Mouse (Mus musculus) ovary, postnatal 10 days (tissue): ENCODE results near the gene Epp13.
"Not testable (repeated sequence)": the region's sequence is repeated elsewhere in the genome, so short reads cannot be mapped to it uniquely, and the experiment has no call there.

Experiments used
- DNase-seq: peaks from one replicate; pipeline ENCODE4 v3.0.0; 2022; ENCODE audit warnings: low spot score

The Epp13 gene

DNA sequence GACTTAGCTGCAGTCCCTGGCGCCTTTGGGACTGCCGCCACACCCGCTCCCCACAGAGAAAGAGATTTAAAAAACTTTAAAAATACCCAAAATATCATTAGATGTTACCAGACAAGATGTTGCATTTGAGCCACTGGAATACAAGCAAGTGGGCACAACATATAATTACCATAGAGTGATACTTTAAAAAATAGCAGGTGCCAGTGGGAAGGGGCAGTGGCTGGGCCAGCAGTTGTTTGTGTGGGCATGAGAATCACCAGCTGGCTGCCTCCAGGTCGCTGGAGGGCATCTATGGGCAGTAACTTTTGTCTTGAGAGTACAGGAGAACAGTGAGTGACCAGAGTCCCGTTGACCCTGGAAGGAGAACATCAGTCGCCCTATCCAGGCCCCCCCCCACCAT is at the start of gene Epp13:
Gene Epp13 (plus strand): TSS at position 301 of the 400 bp plus-strand sequence.
- no peak for DNase-seq

DNA sequence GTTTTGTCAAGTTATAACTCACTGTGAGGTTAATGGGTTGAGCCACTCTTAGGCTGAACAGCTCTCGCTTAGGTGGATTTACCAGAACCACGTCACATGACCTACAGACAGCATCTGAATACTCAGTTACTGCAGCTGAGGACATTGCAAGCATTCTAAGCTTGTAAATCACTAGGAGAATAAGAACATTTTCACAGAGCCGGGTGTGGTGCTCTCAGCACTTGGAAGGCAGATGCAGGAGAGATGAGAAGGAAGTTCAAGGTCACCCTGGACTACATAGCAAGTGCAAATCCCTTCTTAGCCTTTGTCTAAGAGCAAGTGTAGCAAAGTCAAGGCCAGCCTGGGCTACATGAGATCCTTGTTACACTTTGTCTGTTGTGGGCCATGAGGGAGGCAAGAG is 48.3 kb upstream of the Epp13 start:
- DNase-seq = no peak

DNA sequence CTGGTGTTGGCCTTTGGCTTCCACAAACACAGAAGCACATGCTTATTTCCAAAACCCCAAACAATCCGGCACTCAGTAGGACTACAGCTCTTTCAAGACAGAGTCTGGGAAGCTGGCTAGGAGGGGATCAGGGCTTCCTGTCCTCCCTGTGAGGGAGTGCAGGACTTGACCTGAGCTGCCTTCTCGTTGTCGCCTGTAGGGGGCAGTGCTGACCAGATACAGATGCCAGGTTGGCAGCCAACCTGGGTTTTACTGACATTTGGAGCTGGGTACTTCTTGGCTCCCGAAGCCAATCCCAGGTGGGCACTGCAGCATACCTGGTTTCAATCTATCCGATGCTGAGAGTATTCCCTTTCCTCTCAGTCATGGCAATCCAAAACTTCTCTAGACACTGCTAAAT is 39.4 kb upstream of the Epp13 start:
- no peak for DNase-seq

DNA sequence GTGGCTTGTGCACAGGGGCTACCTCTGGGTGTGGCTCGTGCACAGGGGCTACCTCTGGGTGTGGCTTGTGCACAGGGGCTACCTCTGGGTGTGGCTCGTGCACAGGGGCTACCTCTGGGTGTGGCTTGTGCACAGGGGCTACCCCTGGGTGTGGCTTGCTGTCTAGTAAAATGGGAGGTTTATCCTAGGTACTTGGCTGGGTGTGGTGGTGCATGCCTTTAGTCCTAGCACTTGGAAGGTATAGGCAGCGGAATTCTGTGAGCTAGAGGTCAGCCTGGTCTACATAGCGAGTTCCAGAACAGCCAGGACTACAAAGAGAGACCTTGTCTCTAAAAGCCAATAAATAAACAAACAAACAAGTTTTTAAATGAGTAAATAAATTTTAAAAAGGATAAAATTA is 37.8 kb upstream of the Epp13 start:
- DNase-seq = not testable (repeated sequence)

DNA sequence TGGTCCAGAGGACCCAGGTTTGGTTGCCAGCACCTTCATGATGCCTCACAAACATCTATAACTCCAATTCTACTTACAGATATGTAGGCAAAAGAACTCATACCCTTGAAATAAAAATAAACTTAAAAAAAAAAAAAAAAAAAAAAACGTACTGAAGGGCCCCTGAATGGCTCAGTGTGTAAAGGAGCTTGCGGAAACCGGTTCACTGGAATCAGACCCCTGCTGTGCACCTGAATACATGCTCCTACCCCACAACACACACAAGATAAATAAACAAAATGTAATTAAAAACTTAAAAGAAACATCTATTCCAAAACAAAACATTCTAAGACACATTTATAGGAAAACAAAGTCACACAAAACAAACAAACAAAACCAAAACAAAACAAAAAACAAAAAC is 32.4 kb upstream of the Epp13 start:
- no peak for DNase-seq

DNA sequence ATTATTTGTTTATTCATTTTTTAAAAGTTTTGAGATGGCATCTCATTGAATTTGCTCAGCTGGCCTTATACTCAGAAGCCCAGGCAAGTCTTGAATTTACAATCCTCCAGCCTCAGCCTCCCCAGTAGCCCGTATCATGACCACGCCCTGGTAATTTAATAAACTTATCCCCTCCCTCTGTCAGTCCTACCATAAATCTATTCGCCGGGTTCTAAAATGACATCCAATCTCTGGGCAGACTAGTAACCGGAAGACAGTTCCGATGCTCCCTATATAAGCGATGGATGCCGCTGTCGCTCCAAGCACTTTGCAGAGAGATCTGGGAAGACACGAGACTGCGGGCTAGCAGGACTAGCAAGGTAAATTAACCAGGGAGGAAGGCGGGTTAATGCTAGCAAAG is 30.5 kb upstream of the Epp13 start, which contains the start of gene Zscan5b:
Gene Zscan5b (plus strand): TSS at position 301 of the 400 bp plus-strand sequence.
- DNase-seq = no peak

DNA sequence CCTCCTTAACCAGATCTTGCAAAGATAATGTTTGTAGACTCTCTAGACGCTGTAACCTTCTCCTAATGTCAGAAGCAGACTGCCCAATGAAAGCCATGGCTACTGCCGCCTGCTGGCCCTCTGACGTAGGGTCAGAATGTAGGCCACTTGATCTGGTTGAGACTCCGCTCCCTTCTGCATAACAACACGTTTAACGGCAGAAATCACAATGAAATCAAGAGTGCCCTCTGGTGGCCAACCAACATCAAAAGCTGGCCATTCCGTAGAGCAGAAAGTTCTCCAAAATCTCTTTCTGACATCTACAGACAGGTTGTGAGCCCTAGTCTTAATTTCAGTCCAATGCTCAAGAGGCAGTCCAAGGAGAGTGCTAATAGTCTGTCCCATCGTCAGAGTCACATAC is 24.0 kb upstream of the Epp13 start:
- not testable (repeated sequence) for DNase-seq

DNA sequence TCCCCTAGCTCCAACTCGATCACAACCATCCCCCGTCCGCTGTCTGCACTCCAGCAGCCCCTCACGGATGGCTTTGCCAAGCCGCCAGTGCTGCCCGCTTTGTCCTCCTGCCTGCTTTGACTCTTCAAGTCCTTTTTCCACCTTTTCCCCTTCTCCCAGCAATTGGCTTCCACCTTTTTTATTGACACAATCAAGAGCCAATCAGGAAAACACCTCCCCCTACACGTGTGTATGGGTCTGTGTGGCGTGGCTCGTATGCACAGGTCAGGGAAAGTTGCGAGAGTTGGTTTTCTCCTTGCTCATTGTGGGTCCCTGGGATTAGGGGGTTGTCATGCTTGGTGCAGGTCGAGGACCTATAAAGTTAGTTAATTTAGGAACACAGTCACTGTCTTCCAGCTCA is 12.7 kb upstream of the Epp13 start:
- DNase-seq = no peak

DNA sequence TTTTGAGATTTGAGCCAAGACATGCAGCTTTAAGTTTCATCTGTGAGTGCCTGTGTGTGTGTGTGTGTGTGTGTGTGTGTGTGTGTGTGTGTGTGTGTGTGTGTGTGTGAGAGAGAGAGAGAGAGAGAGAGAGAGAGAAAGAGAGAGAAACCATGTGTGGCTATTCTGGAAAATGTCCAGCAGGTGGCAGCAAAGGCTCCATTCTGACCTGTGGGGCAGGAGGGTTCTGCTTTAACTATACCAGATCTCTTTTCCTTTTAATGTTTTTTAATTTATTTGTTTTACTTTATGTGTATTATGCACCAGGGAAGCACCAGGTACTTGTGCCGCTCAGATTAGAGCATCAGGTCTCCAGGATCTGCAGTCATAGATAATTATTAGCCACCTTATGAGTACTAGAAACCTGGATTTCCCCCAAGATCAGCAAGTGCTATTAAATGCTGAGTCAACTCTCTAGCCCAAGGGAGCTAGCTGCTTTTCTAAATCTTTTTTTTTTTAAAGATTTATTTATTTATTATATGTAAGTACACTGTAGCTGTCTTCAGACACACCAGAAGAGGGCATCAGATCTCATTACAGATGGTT is 11.6 kb upstream of the Epp13 start:
- DNase-seq = not testable (repeated sequence)

DNA sequence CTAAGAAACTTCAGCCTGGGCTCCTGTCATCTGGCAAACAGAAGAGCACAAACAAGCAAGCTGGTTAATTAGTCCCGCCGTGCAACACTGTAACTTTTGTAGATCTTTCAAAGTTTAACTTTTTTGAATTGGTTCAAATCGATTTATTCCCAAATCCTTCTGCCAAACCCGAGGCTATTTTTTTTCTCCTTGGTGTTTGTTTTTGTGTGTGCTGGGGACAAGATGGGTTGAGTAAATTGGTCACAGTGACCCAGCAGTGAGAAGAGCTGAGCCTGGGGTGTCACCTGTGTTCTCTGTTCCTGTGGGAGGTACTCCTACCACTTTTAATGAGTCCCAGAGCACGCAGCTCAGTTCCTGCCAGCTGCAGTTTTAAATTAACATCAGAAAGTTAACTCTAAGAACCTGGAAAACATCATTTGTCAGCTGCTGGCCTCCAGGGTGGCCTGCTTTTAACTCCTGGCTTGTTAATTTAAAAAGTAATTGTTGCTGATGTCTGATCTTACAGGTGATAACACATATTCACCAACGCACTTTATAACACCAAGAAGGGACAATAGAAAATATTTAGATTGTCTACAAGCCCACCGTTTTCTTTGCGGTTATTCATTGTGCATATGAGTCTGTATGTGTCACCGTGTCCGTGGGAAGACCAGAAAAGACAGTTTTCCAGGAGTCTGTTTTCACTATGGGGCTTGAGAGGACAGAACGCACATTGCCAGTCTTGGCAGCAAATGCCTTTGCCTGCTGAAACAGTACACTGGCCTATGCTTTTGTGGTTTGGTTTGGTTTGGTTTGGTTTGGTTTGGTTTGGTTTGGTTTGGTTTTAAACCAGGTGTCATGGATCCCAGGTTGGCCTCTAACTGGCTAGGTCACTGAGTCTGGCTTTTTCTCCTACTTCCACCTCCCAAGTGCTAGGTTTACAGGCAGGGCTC is 7.9 kb upstream of the Epp13 start:
- no peak for DNase-seq

DNA sequence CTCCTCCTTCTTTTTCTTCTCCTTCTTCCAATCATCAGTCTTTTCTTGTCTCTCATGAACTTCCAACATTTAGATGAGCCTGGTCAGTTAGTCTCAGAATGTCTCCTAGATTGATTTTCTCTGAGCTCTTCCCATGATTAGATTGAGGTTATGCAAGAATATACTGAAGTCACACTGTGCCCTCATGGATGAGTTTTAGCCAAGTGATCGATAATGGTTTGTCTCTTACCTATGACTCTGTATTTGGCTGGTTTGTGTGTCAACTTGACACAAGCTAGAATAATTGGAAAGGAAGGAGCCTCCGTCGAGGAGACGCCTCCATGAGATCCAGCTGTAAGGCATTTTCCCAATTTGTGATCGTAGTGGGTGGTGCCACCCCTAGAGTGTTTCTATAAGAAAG is 1.9 kb downstream of the Epp13 start:
- DNase-seq = no peak

DNA sequence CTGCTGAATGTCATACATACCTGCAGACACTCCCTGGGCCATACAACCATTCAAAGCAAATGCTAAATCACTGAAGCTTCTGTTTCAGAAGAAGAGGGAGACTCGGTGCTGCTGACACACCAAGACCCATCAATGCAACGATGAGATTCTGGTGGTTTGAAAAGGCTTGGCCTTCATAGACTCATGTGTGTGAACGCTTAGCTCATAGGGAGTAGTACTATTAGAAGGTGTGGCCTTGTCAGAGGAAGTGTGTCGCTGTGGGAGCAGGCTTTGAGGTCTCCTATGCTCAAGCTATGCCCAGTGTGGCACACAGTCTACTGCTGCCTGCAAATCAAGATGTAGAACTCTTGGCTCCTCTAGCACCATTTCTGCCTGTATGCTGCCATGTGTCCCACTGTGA is 4.9 kb downstream of the Epp13 start:
- DNase-seq = no peak

DNA sequence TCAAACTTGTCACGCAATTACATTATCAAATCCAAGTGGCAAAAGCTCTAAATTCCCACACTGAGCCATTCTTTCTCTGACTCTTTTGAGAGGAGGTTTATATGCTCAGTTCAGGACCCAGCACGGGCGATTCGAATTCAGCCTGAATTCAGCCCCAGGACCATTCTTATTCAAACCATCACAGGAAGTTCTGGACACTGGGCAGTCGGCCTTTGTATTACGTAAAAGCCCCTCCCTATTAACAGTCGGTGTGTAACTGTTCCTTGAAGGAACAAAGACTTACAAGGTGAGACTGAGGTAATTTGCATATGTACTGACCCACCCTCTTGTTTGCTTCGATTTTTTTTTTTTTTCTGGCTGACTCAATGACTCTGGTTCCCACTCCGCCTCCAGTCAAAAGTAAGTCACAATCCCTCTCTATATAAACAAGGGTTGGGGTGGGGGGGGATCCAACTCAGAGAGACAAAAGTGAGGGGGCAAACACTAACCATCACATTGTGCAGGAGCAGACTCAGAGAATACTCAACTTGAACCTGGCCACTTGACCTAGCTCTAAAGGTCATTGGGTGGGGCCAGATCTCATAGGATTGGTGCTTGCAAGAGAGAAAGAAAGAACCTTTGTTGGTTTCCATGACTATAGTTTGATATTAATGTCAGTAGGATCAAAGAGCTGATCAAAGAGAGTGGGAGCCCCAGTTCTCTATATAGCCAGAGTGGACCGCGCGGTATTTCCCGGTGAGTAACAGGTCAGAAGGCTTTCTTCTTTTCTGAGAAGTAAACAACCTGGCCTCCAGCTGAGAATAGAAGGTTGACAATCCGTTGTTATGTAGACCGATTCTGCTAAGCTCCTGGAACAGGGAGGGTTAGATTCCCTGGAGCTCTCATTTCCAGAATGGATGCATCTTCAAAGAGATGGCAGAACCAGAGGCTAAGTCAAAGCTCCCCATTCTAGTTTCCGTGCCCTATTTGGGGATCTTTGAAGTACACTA is 6.0 kb downstream of the Epp13 start:
- no peak for DNase-seq

DNA sequence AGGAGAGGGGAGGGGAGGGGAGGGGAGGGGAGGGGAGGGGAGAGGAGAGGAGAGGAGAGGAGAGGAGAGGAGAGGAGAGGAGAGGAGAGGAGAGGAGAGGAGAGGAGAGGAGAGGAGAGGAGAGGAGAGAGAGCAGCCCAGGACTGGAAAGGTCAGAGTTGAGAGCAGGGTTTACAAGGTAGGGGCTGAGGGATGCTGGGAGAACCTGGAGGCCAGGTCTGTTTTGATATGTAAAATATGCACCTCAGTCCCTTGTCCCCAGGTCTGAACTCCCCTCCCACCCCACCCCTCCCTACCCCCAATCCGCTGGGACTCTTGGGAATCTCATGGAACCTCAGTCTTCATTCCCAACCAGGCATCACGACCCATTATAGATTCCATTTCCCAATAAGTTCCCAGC is 7.5 kb downstream of the Epp13 start:
- DNase-seq = not testable (repeated sequence)

DNA sequence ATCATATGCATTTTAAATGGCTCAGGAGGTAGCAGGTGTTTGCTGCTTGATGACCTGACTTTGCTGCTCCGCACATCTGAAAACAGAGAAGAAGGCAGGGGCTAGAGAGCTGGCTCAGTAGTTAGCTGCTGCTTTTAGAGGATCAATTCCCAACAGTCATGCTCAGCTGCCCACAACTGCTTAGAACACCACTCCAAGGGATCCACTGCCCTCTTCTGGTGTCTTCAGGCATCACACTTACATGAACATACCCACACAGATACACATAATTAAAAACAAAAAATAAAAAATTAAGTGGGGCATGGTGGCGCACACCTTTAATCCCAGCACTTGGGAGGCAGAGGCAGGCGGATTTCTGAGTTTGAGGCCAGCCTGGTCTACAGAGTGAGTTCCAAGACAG is 9.6 kb downstream of the Epp13 start:
- DNase-seq = no peak

DNA sequence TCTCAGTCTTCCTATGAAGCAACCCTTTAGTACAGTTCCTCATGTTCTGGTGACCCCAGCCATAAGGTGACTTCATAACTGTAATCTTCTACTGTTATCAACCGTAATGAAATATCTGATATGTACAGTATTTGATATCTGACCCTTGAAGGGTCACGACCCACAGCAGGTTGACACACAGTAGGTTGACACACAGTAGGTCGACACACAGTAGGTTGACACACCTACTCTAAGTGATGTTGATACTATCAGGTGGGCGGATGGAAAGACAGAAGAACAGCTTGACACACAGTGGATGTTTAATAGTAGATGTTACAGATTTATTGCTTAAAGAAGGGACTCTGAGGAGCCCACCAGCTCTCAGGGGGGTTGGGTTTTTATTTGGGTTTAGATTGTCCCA is 10.5 kb downstream of the Epp13 start:
- DNase-seq = no peak

DNA sequence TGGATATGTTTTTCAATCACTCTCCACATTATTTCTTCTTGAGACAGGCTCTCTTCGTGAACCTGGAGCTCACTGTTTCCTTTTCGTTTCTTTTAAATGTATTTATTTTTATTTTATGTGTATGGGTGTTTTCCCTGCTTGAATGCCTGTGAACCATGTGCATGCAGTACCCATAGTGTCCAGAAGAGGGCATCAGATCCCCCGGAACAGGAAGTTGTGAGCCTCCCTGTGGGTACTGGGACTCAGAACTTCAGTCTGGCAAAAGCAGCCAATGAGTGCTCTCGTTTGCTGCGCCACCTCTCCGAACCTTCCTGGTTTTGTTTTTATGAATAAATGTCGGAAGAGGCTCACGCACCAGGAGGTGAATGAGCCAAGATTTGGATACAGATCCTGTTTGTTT is 13.2 kb downstream of the Epp13 start:
- DNase-seq = no peak

DNA sequence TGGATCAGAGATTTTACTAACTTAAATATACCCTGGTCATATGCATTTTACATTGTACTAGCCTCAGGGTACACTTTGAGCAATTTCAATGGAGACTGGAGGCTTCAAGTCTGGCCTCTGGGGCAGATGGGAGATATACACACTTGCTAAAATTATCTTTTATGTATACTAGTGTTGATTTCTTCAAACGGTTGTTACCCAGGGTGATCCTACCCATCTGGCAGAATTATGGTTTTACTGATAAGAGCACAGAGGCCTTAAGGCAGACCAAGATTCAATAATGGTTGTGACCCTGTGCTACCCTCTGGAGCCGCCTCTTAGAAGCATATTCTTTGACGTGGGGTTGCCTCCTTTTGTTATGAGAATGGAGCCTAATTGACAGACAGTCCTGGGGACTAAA is 25.4 kb downstream of the Epp13 start:
- DNase-seq = no peak

DNA sequence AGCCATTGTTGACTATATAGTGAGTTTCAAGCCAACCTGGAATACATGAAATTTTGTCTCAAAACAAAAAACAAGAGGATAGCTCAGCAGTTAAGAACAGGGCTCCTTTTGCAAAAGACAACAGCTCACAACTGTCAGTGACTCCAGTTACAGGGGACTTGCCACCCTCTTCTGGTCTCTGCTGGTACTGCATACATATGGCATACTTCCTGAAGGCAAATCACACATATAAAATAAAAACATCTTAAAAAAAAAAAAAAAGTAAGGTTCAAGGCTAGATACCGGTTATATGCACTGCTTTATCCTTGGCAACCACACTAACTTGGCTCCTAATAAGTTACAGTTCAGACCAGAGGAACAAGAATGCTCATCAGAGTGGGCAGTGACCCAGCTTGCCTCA is 30.2 kb downstream of the Epp13 start:
- peak; percentile 19 for DNase-seq

DNA sequence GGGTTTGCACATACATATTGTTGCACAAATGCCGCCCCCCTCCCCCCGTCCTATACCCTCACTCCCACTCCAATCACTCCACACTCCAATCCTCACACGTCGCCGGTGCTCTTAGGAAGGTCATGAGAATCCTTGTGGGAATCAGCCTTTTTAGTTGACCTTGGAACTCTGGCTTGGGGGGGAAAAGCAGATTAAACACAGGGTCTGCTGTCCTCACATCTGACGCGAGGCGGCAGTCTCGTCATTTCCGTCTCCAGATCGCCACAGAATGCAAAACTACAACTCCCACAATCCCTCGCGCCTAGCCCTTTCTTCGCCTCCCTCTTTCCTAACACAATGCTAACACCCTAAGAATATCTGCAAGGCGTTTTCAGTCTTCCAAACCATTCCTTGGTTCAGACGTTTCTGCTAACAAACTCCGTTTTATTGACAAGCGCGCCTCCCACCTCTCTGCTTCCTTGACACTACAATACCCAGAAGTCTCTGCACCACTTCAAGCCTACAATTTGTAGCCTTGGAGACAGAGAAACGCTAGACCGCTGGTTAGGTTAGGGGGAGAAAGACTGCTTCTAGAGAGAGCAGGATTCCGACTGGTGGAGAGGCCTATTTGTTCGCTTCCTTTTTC is 31.1 kb downstream of the Epp13 start:
- DNase-seq = peak; percentile 62

DNA sequence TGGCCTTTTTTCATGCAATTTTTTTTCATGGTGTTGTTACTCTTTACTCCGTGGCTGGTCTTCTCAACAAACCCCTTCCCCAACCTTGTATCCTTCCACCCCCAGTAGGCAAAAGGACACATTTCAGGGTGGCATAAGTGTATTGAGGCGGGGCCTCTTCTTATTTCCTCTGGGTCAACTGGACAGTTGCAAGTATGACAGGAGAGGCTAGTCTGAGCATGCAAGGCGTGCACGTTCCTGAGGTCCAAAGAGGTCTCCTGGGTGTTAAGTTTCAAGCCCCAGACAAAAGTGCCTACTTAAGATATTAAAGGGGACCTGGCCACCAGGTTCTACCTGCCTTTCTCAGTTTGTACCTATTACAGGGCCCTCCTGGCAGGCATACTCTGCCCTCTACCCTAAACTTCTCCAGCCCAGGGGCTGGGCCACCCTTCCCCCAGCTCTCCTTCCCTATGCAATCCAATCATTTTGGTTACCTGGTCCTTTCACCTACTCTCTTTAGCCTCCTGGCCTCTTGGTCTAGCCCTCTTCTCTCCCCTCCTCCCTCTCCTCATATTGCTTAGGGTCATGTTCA is 32.0 kb downstream of the Epp13 start:
- no peak for DNase-seq

DNA sequence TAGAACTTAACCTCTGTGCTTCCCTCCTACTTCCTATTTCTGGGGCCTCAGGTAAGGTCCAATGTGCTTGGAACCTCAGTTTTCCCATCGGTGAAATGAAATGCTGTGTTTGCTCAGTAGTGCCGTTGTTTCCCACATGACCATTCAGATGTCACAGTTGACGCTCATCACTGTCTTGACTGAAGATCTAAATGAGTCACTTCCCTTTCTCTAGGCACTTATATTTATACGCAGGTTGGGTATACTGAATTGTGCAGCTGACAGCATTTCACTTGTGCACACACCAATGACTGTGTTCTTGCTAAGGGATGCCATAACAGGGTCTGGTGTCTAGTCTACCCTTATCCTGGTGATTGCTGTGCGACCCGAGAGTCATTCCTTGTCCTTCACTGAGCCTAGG is 32.9 kb downstream of the Epp13 start:
- DNase-seq = no peak
